Mouse (Mus musculus): ENCODE data around the gene Calr3. TPM values are rescaled to one million over a fixed set of nuclear protein-coding genes. Genes with fewer than 3 reads are reported as not detected.

Calr3 gene
- polyA plus RNA-seq, 1 experiment: 13.0 TPM

DNA sequence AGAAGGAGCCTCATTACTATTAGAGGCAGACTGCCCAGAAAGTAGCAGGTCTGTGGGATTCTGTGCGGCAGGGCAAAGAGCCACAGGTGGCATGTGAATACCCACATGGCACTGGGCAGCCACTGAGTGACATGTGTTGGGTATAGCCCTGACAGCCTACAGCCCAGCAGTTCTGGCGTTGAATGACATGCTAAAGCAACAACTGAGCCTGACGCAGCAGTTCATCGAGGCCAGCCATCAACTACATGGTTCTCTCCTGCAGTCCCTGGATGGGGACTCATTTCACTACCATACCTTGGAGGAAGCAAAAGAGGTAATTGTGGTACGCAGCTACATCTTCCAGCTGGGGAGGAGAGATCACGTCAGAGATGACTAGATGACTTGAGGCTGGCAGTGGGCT, 14.8 kb upstream of the Calr3 start:
- H3K27ac ChIP-seq (replicated peaks; ENCODE audit: low read depth, low read length): no peak overlapping the region
- no peak overlapping the region for H3K4me3 ChIP-seq (ENCODE audit: insufficient read depth, low read depth, low read length)
- H3K4me1 ChIP-seq (ENCODE audit: control insufficient read depth, insufficient read depth, insufficient read length, low read length): no peaks in the 10 kb centered on the region

DNA sequence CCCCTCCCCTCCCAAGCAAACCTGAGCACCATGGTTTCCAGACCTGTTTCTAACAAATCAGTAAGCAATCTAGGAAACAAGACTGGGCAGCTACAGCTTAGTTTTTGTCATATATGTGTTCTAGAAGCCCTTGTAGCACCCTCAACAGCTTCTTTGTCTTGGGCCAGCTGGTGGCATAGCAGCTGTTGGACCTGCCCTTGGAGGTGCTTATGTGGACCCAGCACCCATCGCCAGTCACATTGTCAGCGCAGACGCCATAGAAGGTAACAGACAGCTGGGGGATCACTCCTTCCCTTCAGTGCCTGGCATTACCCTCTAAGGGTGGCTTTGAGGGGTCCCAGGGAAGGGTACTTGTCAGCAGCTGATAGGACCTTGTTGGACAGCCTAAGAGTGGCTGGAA, 14.1 kb upstream of the Calr3 start:
- Histone ChIP-seq H3K4me3 (ENCODE audit: insufficient read depth, low read depth, low read length) (no peak overlapping the region), H3K4me1 (ENCODE audit: control insufficient read depth, insufficient read depth, insufficient read length, low read length) (no peaks in the 10 kb centered on the region), H3K27ac (replicated peaks; ENCODE audit: low read depth, low read length) (no peak overlapping the region)

DNA sequence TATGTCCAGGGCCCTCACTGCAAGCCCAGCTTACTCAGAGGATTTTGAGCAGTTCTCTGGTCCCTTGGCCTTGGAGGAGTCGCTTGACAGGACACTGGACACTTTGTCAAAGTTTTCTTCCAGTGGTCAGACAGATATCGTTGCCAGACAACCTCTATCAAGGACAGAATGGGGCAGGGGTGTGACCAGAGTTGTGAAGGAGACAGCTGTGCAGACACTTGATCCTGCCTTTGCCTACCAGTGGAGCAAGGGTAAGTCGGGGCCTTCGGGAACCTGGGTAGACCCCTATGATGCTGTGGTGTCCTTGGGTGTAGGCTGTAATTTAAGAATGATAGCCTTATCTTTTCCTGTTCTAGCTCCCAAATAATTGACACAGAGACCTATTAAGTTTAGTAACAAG, 11.6 kb upstream of the Calr3 start:
- no peak overlapping the region for H3K4me3 ChIP-seq (ENCODE audit: insufficient read depth, low read depth, low read length)
- no peaks in the 10 kb centered on the region for H3K4me1 ChIP-seq (ENCODE audit: control insufficient read depth, insufficient read depth, insufficient read length, low read length)
- no peak overlapping the region for H3K27ac ChIP-seq (replicated peaks; ENCODE audit: low read depth, low read length)

DNA sequence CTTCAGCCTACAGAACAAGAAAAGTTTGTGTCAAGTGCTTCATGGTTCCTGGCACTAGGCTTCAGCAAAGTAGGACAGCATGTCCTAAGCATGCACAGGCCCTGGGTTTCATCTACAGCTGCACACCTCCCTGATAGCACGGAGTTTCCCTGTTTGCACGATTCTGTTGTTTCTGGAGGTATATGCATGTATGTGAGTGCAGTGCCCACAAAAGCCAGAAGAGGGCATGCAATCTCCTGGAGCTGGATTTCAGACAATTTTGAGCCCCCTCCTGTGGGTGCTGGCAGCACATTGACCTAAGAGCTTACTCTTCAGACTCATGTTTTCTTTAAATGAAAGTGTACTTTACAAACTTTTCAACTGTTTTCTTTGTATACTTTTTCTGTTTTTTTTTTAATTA, 10.2 kb upstream of the Calr3 start:
- no peak overlapping the region for H3K4me3 ChIP-seq (ENCODE audit: insufficient read depth, low read depth, low read length)
- H3K27ac ChIP-seq (replicated peaks; ENCODE audit: low read depth, low read length): no peak overlapping the region
- no peaks in the 10 kb centered on the region for H3K4me1 ChIP-seq (ENCODE audit: control insufficient read depth, insufficient read depth, insufficient read length, low read length)

DNA sequence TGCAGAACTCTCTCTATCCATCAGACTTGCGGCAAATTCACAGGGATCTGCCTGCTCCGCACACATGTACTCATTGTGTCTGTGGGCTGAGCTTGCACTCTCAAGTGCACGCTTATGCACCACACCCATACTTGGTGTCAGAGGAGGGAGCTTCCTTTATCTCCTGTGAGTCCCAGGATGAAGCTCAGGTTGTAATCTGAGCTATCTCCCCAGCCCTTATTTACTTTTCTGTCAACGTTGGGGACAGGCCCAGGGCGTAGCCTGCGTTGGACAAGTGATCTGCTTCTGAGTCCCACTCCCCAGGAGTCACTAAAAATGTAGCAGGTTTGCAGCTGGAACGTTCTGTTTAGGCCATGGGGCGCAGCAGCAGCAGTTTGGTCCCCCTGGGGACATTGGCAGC, 7.8 kb upstream of the Calr3 start:
- no peak overlapping the region for H3K27ac ChIP-seq (replicated peaks; ENCODE audit: low read depth, low read length)
- no peak overlapping the region for H3K4me3 ChIP-seq (ENCODE audit: insufficient read depth, low read depth, low read length)
- H3K4me1 ChIP-seq (ENCODE audit: control insufficient read depth, insufficient read depth, insufficient read length, low read length): no peaks in the 10 kb centered on the region

DNA sequence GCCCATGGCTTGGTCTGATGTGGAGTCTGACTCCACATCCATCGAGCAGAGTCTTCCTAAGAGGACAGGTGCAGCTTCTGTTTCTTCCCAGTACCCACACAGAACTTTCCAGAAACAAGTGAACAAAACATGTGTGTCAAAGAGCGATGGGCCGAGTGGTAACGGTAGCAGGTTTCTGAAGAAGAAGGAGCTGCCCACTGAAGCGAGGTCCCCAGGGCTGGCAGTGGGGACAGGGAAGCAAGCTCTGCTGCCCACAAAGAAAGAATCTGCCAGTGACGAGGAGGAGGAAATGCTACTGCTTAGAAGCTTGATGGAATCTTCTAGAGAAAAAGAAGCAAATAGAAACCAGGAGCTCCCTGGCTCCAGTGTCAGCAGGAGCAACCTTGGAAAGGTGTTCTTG, 1.4 kb upstream of the Calr3 start:
- Histone ChIP-seq H3K4me1 (ENCODE audit: control insufficient read depth, insufficient read depth, insufficient read length, low read length) (0 out of 2 replicates have a peak, but pooled peaks cover 2% of the 10 kb centered on the region), H3K27ac (replicated peaks; ENCODE audit: low read depth, low read length) (no peak overlapping the region), H3K4me3 (ENCODE audit: insufficient read depth, low read depth, low read length) (no peak overlapping the region)

DNA sequence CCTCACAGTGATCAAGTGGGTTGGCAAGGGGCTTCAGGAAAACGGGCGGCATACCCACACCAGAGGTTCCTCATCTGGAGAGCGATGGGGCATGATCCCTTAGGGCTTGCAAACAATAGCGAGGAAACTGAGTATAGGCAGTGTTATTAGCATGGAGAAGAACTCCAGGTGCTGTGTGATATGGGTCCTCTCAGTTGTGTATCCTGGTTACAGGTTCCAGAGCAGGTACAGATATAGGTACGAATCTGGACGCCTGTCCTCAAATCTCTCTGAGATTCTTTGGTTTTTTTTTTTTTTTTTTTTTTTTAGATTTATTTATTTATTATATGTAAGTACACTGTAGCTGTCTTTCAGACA, 302 bp upstream of the Calr3 start:
- 0 out of 2 replicates have a peak, but pooled peaks cover 2% of the 10 kb centered on the region for H3K4me1 ChIP-seq (ENCODE audit: control insufficient read depth, insufficient read depth, insufficient read length, low read length)
- H3K27ac ChIP-seq (replicated peaks; ENCODE audit: low read depth, low read length): peak overlapping the region; percentile 67
- H3K4me3 ChIP-seq (ENCODE audit: insufficient read depth, low read depth, low read length): peak overlapping the region; percentile 73

DNA sequence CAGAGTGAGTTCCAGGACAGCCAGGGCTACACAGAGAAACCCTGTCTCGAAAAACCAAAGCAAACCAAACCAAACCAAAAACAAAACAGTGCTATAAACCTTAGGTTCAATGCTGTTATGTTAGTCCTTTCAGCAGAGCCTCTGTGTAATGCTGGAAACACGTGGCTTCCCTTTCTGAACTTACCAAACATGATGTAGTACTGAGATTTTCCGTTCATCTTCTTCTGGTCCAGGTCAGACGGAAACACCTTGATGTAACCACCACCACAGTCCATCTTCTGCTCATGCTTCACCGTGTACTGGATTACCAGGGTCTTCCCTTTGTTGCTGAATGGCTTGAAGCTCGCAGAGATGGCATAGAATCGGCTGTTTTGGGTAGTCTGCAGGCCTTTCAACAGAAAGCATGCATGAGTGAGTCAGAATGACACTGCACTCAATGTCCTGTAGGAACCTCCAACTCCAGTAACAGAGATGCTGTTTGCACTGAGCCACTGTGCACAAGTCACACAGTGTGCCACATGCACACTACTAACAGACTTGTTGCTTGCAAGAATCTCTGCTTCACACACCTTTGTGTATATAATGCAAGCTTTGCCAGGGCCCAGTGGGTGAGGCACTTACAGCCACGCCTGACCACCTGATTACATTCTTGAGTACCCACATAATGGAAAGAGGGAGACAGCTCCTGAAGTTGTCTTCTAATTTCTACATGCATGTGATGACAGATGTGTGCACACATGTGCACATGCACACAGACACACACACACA, 5.2 kb downstream of the Calr3 start:
- Histone ChIP-seq H3K27ac (replicated peaks; ENCODE audit: low read depth, low read length) (no peak overlapping the region), H3K4me1 (ENCODE audit: control insufficient read depth, insufficient read depth, insufficient read length, low read length) (no peaks in the 10 kb centered on the region), H3K4me3 (ENCODE audit: insufficient read depth, low read depth, low read length) (no peak overlapping the region)

DNA sequence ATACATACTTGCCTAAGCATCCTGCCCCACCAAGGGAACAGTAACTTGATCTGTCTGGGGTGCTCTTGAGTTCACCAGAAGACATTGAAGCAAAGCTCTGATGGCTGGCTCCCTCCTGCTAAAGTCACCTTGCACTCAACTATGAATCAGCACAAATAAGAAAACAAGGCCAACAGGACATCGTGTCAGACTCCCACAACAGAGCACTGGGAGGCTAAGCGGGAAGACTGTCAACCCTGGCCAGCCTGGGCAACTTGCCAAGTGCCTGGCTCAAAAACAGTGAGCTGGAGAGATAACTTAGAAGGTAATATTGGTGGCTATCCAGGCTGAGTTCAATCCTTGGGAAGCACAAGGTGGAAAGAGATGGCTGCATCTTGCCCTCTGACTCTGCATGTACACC, 8.7 kb downstream of the Calr3 start:
- H3K27ac ChIP-seq (replicated peaks; ENCODE audit: low read depth, low read length): peak overlapping the region; percentile 55; the same call in 1 of the 2 replicates
- H3K4me3 ChIP-seq (ENCODE audit: insufficient read depth, low read depth, low read length): no peak overlapping the region
- H3K4me1 ChIP-seq (ENCODE audit: control insufficient read depth, insufficient read depth, insufficient read length, low read length): no peaks in the 10 kb centered on the region

DNA sequence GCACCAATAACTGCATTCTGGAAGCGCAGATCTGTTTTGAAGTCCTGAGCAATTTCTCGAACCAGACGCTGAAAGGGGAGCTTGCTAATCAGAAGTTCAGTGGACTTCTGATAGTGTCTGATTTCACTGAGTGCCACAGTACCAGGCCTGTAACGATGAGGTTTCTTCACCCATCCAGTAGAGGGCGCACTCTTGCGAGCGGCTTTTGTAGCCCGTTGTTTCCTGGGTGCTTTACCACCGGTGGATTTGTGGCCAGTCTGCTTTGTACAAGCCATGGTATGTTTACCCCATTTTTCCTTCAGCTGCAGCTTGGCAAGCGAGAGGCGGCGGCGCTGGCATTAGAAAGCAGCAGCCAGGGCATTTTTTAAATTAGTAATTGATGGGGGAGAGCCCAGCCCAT, 14.0 kb downstream of the Calr3 start:
- Histone ChIP-seq H3K27ac (replicated peaks; ENCODE audit: low read depth, low read length) (no peak overlapping the region), H3K4me1 (ENCODE audit: control insufficient read depth, insufficient read depth, insufficient read length, low read length) (no peaks in the 10 kb centered on the region), H3K4me3 (ENCODE audit: insufficient read depth, low read depth, low read length) (no peak overlapping the region)

DNA sequence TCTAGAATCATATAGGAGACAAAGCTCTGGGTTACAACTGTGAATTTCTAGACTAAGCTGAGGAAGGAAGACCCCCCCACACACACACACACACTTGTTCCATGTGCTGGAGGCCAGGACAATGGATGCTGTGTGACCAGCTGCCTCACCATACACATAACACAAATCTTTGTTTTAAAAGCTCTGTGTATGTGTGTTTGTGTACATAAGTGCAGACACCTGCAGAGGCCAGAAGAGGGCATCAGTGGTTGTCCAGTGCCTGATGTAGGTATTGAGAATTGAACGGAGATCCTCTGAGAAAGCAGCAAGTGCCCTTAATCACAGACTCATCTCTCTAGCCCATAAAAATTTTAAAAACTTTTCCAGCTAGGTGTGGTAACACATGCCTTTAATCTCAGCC, 20.7 kb downstream of the Calr3 start:
- Histone ChIP-seq H3K4me3 (ENCODE audit: insufficient read depth, low read depth, low read length) (no peak overlapping the region), H3K4me1 (ENCODE audit: control insufficient read depth, insufficient read depth, insufficient read length, low read length) (peaks cover 12% of the 10 kb centered on the region), H3K27ac (replicated peaks; ENCODE audit: low read depth, low read length) (no peak overlapping the region)

DNA sequence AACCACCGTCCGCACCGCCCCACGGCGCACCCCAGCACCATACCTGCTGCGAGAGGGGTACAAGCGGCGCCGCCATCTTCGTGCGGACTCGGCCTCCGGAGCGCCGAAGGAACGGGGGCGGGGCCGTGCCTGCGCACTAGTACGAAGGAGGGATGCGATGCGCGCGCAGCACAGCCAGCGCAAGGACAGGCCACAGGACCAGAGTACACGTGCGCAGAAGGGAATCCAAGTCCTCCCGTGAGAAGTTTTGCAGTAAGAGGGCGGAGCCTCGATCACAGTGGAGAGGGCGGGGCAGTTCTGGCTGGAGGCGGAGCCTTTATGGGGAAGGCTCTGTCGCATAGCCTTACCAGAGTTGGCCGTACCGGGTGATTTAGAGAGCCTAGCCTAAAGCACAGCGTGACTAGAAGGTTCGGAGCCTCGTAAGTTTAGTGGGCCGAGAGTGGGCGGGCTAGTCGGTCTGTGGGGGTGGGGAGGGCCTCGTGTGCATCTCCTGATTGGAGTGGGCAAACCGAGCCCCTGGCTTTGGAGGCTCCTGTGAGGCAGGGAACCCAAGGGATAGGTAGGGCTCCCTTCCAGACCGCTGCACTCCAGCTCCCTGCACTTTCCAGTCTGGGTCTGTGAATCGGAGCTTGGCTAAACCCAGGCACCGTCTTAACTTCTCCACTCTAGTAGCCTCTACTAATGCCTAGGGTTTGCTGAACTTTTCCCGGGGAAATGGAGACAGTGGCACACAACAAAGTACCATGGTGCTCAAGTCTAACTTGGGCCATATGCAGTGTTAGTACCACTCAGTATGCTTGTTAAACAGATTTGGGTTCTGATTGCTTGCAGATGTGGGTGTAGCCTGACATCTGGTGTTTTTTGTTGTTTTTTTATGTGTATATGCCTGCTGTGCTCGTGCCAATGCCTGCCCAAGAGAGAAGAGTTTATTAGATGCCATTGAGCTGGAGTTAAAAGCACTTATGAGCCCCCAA, 22.0 kb downstream of the Calr3 start, which contains the start of gene Eps15l1:
Gene Eps15l1 (minus strand): TSS at position 99 of the 974 bp plus-strand sequence.
- Histone ChIP-seq H3K27ac (replicated peaks; ENCODE audit: low read depth, low read length) (peak within 1 kb of the TSS; percentile 62), H3K4me1 (ENCODE audit: control insufficient read depth, insufficient read depth, insufficient read length, low read length) (peaks cover 23% of the 10 kb centered on the region), H3K4me3 (ENCODE audit: insufficient read depth, low read depth, low read length) (peak within 1 kb of the TSS; percentile 78)

DNA sequence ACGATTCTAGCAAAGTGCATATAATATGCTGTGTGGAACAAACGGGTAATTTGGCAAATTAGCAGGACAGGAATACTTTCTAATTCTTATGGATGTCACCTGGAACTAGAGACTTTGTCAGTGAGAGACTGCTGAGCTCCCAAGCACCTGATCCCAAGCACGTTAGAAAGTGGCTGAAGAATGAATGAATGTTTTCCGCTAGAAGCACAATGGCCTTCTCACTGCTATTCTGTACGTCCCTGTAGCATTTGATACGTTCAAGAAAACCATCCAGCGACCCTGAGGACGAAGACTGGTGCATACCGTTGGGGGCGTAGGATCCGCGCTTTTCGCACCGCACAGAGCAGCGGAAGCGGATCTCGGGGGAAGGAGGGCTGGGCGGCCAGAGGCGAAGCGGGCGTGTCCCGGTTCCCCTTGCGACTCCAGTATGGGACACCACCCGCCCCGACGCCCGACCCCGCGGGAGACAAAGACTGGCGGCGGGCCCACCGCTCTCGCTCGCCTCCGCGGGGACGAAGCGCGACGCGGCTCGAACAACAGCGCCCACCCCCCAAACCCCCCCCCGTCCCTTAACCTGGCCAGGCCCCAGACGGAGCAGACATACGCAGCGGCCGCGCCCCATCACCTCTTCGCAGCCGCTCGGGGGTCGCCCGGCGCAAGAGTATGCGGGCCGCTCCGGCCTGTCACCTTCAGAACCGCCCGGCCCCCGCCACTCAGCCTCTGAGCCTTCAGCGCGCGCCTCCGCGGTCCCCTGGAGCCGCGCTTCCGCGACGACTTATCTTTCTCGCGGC, 22.9 kb downstream of the Calr3 start:
- peak overlapping the region; percentile 78 for H3K4me3 ChIP-seq (ENCODE audit: insufficient read depth, low read depth, low read length)
- H3K4me1 ChIP-seq (ENCODE audit: control insufficient read depth, insufficient read depth, insufficient read length, low read length): peaks cover 30% of the 10 kb centered on the region
- H3K27ac ChIP-seq (replicated peaks; ENCODE audit: low read depth, low read length): peak overlapping the region; percentile 62

DNA sequence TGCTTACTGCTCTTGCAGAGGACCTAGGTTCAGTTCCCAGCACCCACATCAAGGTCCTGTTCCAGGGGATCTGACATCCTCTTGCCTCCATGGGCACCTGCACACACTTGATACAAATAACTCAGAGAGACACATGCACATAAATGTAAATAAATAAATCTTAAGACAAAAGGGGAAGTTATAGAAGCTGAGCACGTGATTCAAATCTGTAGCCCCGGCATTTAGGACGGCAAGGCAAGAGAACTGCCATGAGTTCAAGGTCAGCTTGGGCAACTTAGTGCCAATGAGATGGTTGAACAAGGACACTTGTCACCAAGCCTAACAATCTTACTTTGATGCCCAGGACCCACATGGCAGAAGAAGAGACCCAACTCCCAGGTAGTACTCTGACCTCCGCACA, 25.6 kb downstream of the Calr3 start:
- H3K4me1 ChIP-seq (ENCODE audit: control insufficient read depth, insufficient read depth, insufficient read length, low read length): peaks cover 30% of the 10 kb centered on the region
- no peak overlapping the region for H3K4me3 ChIP-seq (ENCODE audit: insufficient read depth, low read depth, low read length)
- H3K27ac ChIP-seq (replicated peaks; ENCODE audit: low read depth, low read length): no peak overlapping the region

DNA sequence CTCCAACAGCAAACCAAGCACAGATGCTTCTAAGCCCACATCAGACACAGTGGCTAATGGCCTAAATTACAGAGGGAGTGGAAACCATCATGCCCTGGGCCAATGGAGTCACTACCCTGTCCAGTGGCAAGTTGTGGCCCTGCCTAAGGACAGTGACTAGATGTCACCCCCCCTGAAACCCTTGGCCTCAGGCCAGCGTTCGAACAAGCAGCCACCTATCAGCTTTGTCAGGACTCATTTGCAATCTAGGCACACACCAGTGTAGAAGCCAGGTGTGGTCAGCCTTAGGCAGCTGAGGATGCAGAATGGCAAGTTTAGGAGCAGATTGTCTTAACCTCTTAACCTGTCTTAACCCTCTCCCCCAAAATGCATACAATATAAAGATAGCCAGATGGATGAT, 28.4 kb downstream of the Calr3 start:
- Histone ChIP-seq H3K4me3 (ENCODE audit: insufficient read depth, low read depth, low read length) (no peak overlapping the region), H3K4me1 (ENCODE audit: control insufficient read depth, insufficient read depth, insufficient read length, low read length) (peaks cover 39% of the 10 kb centered on the region), H3K27ac (replicated peaks; ENCODE audit: low read depth, low read length) (no peak overlapping the region)
